Mouse (Mus musculus): ENCODE measurements around the gene Bmpr1a. TPM values are rescaled to one million over a fixed set of nuclear protein-coding genes. Genes with fewer than 3 reads are reported as not detected.
A peak's percentile ranks its signal among the peaks of the same experiment; 100 is the strongest.
"Not testable (repeated sequence)": the region's sequence is repeated elsewhere in the genome, so short reads cannot be mapped to it uniquely, and the experiment has no call there.

The Bmpr1a gene
- total RNA-seq, 2 experiments from 2014 or later: 54.4 to 56.6 TPM

DNA sequence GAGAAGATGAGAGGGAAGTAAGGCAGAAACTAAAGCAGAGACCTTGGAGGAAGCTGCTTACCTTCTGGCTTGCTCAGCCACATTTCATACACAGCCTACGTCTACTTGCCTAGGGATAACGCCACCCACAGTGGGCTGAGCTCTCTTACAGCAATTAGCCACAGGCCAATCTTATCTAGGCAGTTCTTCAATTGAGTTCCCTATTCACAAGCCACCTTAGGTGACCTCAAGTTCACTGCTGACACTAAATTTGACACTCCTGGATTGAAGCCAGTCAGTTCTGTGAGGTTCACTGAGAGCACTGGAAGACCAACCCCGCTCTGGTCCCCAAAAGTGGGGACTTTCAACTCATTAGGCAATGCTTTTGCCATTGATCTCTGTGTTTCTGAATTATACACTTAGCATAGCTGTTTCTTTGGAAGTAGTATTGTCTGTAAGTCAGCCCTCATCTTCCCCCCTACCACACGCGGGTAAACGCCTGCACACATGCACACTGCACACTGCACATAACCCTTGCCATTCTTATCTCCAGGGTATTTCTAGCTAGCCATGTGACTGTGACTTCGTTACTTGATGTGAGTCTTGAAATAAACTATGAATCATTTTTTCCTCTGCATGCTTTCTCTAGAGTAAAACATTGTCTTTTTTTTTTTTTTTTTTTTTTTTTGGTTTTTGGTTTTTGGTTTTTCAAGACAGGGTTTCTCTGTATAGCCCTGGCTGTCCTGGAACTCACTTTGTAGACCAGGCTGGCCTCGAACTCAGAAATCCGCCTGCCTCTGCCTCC lies 120.0 kb downstream of the Bmpr1a start:
- DNase-seq: no peak

GRCm38 (mm10) chr14:34378560-34379331 lies 124.4 kb downstream of the Bmpr1a start:
- DNase-seq: peak; percentile 45

GRCm38 (mm10) chr14:34377121-34377520 lies 126.0 kb downstream of the Bmpr1a start:
- DNase-seq: no peak

GRCm38 (mm10) chr14:34375941-34376340 lies 127.2 kb downstream of the Bmpr1a start:
- no peak for DNase-seq

- DNase-seq: no peak
Observed at GRCm38 (mm10) chr14:34375415-34375904, 127.7 kb downstream of the Bmpr1a start, which contains the start of gene Mmrn2. Gene Mmrn2, plus strand, starts transcription at chr14:34375465.

- no peak for DNase-seq
Observed at GRCm38 (mm10) chr14:34374577-34374976, 128.6 kb downstream of the Bmpr1a start, which contains the start of gene Sncg. Gene Sncg, minus strand, starts transcription at chr14:34374789.

- no peak for DNase-seq
Observed at GRCm38 (mm10) chr14:34373581-34373980, 129.6 kb downstream of the Bmpr1a start.

DNA sequence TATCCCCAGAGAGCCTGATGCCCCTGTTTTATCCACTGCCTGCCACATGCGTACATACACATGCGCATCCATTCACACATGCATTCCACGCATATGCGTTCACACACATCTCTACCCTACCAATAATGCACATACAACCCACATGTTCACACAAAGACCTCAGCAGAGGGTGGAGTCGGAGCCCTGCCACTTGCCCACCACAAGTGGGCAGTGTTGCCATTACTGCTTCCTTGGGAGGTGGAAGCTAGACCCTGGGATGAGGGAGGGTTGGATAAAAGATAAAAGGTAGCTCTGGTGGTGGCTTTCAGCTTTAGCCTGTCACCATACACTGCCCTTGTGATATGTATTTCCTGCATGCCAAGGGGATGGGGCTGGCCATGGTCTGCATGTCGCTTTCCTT lies 130.5 kb downstream of the Bmpr1a start:
- no peak for DNase-seq

DNA sequence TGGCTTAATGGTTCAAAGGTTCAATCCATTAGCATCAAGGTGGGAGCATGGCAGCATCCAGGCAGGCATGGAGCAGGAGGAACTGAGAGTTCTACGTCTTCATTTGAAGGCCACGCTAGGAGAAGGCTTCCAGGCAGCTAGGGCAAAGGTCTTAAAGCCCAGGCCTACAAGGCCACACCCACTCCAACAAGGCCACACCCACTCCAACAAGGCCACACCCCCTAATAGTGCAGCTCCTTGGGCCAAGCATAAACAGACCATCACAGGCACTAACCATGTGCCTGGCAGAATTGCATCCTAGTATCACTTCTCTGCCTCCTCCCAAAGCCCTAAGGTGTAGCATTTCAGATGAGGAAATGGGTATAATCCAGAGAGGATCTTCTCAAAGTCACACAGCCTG lies 131.4 kb downstream of the Bmpr1a start:
- DNase-seq: no peak

DNA sequence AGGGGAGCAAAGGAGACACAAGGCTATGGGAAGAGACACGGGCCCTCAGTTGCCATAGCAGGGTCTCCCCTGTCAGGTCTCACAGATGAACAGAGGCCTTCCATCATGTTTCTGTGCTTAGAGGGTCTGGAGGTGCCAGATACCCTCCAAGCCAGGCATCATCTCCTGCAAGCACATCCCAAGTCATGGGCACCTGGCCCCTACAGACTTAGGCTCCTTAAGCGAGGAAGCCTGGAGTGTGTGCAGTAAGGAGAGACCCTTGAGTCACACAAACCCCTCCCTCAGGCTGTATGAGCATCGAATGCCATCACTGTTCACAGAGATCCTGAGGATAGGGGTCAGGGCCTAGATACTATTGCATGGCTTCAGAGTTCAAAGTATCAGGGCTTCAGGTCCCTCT lies 132.2 kb downstream of the Bmpr1a start:
- no peak for DNase-seq

- no peak for DNase-seq
Observed at GRCm38 (mm10) chr14:34370203-34370602, 132.9 kb downstream of the Bmpr1a start.

- DNase-seq: no peak
Observed at GRCm38 (mm10) chr14:34365147-34365507, 138.0 kb downstream of the Bmpr1a start.

DNA sequence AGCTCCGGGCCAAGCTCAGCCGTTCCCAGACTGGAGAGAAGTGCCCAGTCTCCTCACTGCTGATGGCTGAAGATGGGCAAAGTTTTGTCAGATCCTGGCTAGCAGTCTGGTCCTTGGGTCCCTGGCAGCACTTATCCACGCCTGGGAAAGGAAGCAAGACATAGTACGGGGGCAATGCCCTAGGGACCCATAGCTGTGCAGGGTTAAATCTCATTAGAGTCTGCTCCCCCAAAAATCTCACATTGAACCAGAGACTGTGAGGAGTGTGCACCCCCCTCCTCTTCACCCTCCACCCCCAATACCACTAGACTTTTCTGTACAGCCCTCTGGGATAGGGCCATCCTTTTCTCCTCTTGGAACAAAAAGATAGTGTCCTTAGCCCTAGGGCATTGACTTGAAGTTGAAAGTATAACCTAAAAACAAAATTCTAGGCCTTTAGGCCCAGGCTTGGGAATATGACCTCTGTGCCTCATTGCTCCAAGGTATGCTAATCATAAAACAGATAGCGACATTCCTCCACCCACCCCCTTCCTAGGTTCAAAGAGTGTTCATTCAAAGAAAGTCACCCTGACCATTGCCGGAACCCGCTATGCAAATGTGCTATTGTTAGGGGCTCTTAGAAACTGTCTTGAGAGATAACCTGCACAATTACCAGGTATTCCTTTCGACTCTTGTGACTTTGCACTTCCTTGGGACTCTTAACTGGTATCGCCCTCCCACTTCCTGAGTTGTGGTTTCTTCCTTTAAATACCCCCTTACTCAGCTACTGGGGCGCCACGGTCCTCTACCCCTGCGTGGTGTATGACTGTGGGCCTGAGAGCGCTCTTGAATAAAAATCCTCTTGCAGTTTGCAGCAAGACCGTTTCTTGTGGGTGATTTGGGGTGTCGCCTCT lies 138.6 kb downstream of the Bmpr1a start:
- DNase-seq: not testable (repeated sequence)

- peak; percentile 80 for DNase-seq
Observed at GRCm38 (mm10) chr14:34363490-34364253, 139.5 kb downstream of the Bmpr1a start.

- DNase-seq: peak; percentile 64
Observed at GRCm38 (mm10) chr14:34362726-34363445, 140.3 kb downstream of the Bmpr1a start.

GRCm38 (mm10) chr14:34362135-34362534 lies 141.0 kb downstream of the Bmpr1a start:
- no peak for DNase-seq
